Mouse (Mus musculus): ENCODE measurements around the gene Rhof. TPM values are rescaled to one million over a fixed set of nuclear protein-coding genes. Genes with fewer than 3 reads are reported as not detected.

Rhof gene
- polyA plus RNA-seq, 1 experiment from 2014 or later: 1.2 TPM

- Histone ChIP-seq H3K4me3 (no peak overlapping the region), H3K27ac (replicated peaks) (no peak overlapping the region), H3K4me1 (peaks cover 12% of the 10 kb centered on the region), H3K36me3 (replicated peaks) (no peaks in the 10 kb centered on the region; the same call in 1 of the 2 replicates), H3K27me3 (replicated peaks; ENCODE audit: low read depth, poor library complexity, severe bottlenecking) (no peaks in the 10 kb centered on the region), H3K9me3 (no peaks in the 10 kb centered on the region)
- 94% methylated on average over 2 of the region's 2 CpGs for WGBS
- no peak for DNase-seq (ENCODE audit: low spot score)
Observed at GRCm38 (mm10) chr5:123086501-123086900, 46.0 kb downstream of the Rhof start.

DNA sequence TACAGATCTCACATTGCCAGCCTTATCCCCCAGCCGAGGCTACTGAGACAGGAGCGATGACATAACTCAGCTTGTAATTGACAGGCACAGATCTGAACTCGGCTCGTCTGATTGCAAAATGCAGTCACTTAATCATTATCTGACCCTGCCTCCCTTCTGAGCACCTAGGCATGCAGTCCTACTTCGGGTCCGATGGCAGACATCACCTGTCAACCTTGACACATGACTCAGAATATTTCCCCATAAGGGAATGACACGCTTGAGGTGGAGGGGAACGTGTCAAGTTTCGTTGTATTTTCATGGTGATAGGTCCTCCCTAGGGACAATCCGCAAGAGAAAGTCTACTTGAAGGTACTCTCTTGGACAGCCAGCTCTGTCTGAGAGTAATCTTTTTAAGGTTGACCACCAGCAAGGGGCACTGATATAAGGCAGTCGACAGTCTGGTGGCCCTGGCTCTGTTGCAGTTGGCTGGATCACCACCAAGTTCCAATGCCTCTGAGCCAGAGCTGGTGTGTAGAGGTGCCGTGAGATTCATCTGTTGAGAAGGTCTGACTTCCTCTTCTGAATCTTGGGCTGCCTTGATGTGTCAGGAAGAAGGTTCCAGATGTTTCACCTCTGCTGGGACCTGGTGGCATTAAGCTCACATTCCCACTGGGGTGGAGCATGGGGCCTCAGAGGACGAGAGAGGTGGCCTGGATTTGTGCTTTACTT, 49.0 kb downstream of the Rhof start:
- peaks cover 4% of the 10 kb centered on the region; the same call in 1 of the 2 replicates for H3K36me3 ChIP-seq (replicated peaks)
- H3K27me3 ChIP-seq (replicated peaks; ENCODE audit: low read depth, poor library complexity, severe bottlenecking): no peaks in the 10 kb centered on the region
- peaks cover 6% of the 10 kb centered on the region; the same call in 1 of the 2 replicates for H3K9me3 ChIP-seq
- DNase-seq (ENCODE audit: low spot score): no peak
- H3K27ac ChIP-seq (replicated peaks): no peak overlapping the region
- H3K4me1 ChIP-seq: peaks cover 11% of the 10 kb centered on the region
- H3K4me3 ChIP-seq: no peak overlapping the region
- 82% methylated on average over 13 of the region's 13 CpGs for WGBS

- Histone ChIP-seq H3K4me3 (no peak overlapping the region), H3K9me3 (peaks cover 6% of the 10 kb centered on the region; the same call in 1 of the 2 replicates), H3K27ac (replicated peaks) (no peak overlapping the region), H3K4me1 (peaks cover 34% of the 10 kb centered on the region), H3K36me3 (replicated peaks) (peaks cover 4% of the 10 kb centered on the region; the same call in 1 of the 2 replicates), H3K27me3 (replicated peaks; ENCODE audit: low read depth, poor library complexity, severe bottlenecking) (0 out of 2 replicates have a peak, but pooled peaks cover 11% of the 10 kb centered on the region)
- WGBS: 94% methylated on average over 13 of the region's 13 CpGs
- DNase-seq (ENCODE audit: low spot score): no peak
Observed at GRCm38 (mm10) chr5:123080510-123080909, 52.0 kb downstream of the Rhof start.

DNA sequence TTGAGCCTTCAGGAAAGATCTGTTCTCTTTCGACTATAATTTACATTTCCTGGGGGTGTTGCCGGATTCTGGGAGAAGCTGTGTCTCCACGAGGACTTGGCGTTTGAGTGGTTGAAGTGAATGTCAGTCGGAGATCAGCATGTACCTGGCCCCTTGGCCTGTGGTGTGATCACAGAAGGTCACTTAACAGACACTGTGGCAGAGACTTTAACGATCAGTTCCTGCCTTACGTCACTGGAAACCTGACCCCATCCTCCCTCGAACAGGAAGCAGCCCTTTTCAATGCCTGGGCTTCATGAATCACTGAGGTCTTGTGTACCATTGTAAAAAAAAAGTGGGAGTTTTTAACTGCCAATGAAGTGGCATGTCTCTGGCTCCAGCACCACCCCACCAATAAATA, 52.5 kb downstream of the Rhof start:
- WGBS: 63% methylated on average over 8 of the region's 8 CpGs
- H3K27me3 ChIP-seq (replicated peaks; ENCODE audit: low read depth, poor library complexity, severe bottlenecking): 0 out of 2 replicates have a peak, but pooled peaks cover 11% of the 10 kb centered on the region
- peaks cover 4% of the 10 kb centered on the region; the same call in 1 of the 2 replicates for H3K36me3 ChIP-seq (replicated peaks)
- DNase-seq (ENCODE audit: low spot score): peak; percentile 34
- H3K4me3 ChIP-seq: no peak overlapping the region
- no peak overlapping the region for H3K27ac ChIP-seq (replicated peaks)
- peaks cover 38% of the 10 kb centered on the region for H3K4me1 ChIP-seq
- peaks cover 6% of the 10 kb centered on the region; the same call in 1 of the 2 replicates for H3K9me3 ChIP-seq

- WGBS: 84% methylated on average over 1 of the region's 1 CpGs
- H3K4me1 ChIP-seq: peaks cover 38% of the 10 kb centered on the region
- no peak for DNase-seq (ENCODE audit: low spot score)
- H3K36me3 ChIP-seq (replicated peaks): peaks cover 4% of the 10 kb centered on the region; the same call in 1 of the 2 replicates
- no peak overlapping the region for H3K27ac ChIP-seq (replicated peaks)
- no peak overlapping the region for H3K4me3 ChIP-seq
- 0 out of 2 replicates have a peak, but pooled peaks cover 11% of the 10 kb centered on the region for H3K27me3 ChIP-seq (replicated peaks; ENCODE audit: low read depth, poor library complexity, severe bottlenecking)
- peaks cover 6% of the 10 kb centered on the region; the same call in 1 of the 2 replicates for H3K9me3 ChIP-seq
Observed at GRCm38 (mm10) chr5:123079568-123079967, 52.9 kb downstream of the Rhof start.

DNA sequence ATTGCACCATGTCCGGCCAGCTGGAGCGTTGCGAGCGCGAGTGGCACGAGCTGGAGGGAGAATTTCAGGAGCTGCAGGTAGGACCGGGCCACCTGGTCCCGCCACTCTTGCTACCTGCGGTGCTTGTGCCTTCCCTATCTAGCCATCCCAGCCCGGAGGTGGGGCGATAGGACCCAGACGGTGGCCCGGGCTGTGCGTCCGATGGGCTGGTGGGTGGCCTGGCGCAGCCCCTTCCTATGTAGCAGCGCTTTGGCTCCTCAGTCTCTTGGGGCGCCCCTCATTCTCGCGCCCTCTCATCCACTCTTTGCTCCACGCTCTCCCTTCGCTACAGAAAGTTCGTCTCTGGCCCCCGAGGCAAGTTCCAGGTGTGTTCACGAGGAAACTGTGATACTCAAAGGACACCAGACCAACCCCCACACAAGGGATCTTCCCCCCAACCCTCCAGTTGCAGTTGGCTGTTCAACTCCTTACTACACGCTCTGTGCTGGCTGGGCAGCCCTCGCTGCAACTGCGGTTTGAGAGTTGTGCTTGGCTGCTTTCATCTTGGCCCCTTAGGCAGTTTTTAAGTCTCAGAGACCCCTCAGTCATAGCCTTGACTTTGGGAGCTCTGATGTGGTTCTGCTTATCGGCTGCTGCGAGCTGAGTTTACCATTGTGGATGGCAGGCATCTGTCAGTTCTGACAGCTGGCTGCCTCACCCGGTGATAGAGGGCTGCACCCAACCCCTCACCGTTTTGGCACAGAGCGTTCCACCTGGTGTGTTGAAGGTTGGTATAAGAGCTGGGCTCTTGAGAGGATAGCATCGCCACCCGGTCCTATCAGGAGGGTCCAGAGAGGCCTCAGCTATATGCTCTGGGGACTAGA, 55.8 kb downstream of the Rhof start:
- 5% methylated on average over 35 of the region's 35 CpGs for WGBS
- DNase-seq (ENCODE audit: low spot score): peak; percentile 75
- Histone ChIP-seq H3K27me3 (replicated peaks; ENCODE audit: low read depth, poor library complexity, severe bottlenecking) (0 out of 2 replicates have a peak, but pooled peaks cover 11% of the 10 kb centered on the region), H3K27ac (replicated peaks) (peak overlapping the region; percentile 82), H3K9me3 (peaks cover 6% of the 10 kb centered on the region; the same call in 1 of the 2 replicates), H3K36me3 (replicated peaks) (peaks cover 4% of the 10 kb centered on the region; the same call in 1 of the 2 replicates), H3K4me1 (peaks cover 31% of the 10 kb centered on the region), H3K4me3 (peak overlapping the region; percentile 89)

DNA sequence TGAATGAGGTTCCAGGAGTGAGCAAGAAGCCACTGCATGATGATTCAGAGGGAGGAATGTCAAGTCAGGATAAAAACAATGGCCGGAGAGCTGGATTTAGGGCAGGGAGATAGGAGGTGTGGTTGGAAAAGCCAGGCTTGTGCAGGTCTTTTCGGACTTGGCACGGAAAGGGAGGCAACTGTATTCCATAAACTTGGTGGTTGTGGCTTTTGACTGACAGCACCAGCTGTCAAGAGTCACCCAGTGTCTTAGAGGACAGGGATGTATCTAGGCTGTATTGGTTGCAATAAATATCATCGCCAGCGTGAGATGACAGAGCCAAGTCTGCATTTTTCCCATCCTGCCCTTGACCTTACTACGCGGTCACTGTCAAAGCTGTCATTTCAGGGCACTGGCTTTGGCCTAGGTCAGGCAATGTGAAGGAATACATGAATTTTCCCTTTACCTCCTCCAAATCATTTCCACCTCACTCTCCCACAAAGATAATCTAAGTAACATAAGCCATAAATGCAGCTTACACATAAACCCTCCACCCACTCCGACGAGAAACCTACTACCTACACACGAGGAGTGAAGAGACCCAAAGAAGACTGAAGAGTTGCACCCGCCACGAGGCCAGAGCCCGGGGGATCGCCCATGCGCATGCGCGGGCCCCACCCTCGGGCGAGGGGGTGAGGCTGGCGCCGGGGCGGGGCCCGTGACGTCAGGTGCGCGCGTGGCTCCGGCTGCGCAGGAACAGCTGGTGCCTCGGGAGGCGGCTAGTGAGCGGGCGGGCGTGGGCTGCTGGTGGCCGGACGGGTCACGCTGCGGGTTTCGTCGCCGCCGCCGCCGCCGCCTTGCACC, 56.7 kb downstream of the Rhof start:
- peaks cover 31% of the 10 kb centered on the region for H3K4me1 ChIP-seq
- H3K27me3 ChIP-seq (replicated peaks; ENCODE audit: low read depth, poor library complexity, severe bottlenecking): 0 out of 2 replicates have a peak, but pooled peaks cover 11% of the 10 kb centered on the region
- DNase-seq (ENCODE audit: low spot score): peak; percentile 95
- H3K27ac ChIP-seq (replicated peaks): peak overlapping the region; percentile 82
- H3K4me3 ChIP-seq: peak overlapping the region; percentile 89
- 9% methylated on average over 45 of the region's 45 CpGs for WGBS
- H3K36me3 ChIP-seq (replicated peaks): peaks cover 2% of the 10 kb centered on the region; the same call in 1 of the 2 replicates
- H3K9me3 ChIP-seq: peaks cover 4% of the 10 kb centered on the region; the same call in 1 of the 2 replicates

DNA sequence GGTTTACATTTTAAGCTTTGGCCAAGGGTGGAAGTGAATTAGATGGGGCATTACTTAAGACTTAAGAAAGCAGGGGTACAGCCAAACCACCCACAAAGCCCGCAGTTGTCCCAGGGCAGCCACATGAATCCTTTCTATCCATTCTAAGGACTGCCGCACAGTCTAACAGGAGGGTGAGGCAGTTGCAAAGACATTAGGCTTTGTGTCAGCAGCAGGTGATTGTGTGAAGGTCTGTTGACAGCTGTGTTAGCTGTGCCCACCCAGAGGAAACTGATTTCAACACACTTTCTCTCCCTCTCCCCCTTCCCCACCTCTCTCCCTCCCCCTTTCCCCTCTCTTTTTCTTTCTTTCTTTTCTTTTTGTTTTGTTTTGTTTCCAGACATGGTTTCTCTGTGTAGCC, 63.8 kb downstream of the Rhof start:
- Histone ChIP-seq H3K4me1 (0 out of 2 replicates have a peak, but pooled peaks cover 3% of the 10 kb centered on the region), H3K27me3 (replicated peaks; ENCODE audit: low read depth, poor library complexity, severe bottlenecking) (no peaks in the 10 kb centered on the region), H3K27ac (replicated peaks) (no peak overlapping the region), H3K4me3 (no peak overlapping the region), H3K36me3 (replicated peaks) (no peaks in the 10 kb centered on the region), H3K9me3 (no peaks in the 10 kb centered on the region)
- 95% methylated on average over 2 of the region's 2 CpGs for WGBS
- no peak for DNase-seq (ENCODE audit: low spot score)

GRCm38 (mm10) chr5:123068115-123068514, 64.4 kb downstream of the Rhof start, which contains the start of gene Tmem120b:
Gene Tmem120b, plus strand, starts transcription at chr5:123068415.
- 87% methylated on average over 12 of the region's 12 CpGs for WGBS
- H3K27ac ChIP-seq (replicated peaks): no peak within 1 kb of the TSS

DNA sequence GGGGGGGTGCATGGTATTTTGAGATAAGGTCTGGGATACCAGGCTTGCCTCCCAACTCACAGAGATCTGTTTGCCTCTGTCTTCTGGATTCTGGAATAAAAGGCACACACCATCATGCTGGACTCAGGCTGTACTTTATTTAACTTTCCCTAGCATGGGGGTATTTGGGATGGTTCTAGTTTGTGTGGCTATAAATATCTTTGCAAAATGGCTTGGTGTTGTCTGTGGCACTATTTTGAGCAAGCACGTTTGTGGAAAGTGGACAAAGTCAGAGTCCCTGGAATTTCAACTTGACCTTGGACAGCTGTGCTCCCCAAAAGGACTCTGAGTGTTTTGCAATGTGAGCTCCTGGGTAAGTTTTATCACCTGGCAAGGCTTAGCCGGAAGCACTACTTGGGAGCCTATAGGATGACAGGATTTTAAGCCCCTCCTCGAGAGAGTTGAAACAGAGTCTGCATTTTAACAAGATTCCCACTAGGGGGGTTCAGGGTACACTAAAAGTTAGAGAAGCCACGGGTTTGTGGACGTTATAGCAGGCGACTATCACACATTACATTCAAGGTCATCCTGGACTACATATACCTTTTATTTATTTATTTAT, 65.0 kb downstream of the Rhof start:
- Histone ChIP-seq H3K27ac (replicated peaks) (no peak overlapping the region), H3K36me3 (replicated peaks) (no peaks in the 10 kb centered on the region), H3K27me3 (replicated peaks; ENCODE audit: low read depth, poor library complexity, severe bottlenecking) (no peaks in the 10 kb centered on the region), H3K4me3 (no peak overlapping the region), H3K9me3 (no peaks in the 10 kb centered on the region), H3K4me1 (0 out of 2 replicates have a peak, but pooled peaks cover 3% of the 10 kb centered on the region)
- 32% methylated on average over 6 of the region's 6 CpGs for WGBS
- no peak for DNase-seq (ENCODE audit: low spot score)

More at GRCm38 (mm10) chr5:123068115-123068514, 64.4 kb downstream of the Rhof start, which contains the start of gene Tmem120b:
- DNase-seq (ENCODE audit: low spot score): no peak
- Histone ChIP-seq H3K4me1 (0 out of 2 replicates have a peak, but pooled peaks cover 3% of the 10 kb centered on the region), H3K27me3 (replicated peaks; ENCODE audit: low read depth, poor library complexity, severe bottlenecking) (no peaks in the 10 kb centered on the region), H3K4me3 (no peak within 1 kb of the TSS), H3K9me3 (no peaks in the 10 kb centered on the region), H3K36me3 (replicated peaks) (no peaks in the 10 kb centered on the region)

GRCm38 (mm10) chr5:123064207-123064606, 68.3 kb downstream of the Rhof start:
- no peaks in the 10 kb centered on the region for H3K27me3 ChIP-seq (replicated peaks; ENCODE audit: low read depth, poor library complexity, severe bottlenecking)
- H3K36me3 ChIP-seq (replicated peaks): no peaks in the 10 kb centered on the region
- no peaks in the 10 kb centered on the region for H3K9me3 ChIP-seq
- no peak overlapping the region for H3K4me3 ChIP-seq
- H3K4me1 ChIP-seq: peaks cover 17% of the 10 kb centered on the region
- DNase-seq (ENCODE audit: low spot score): peak; percentile 46
- 32% methylated on average over 6 of the region's 6 CpGs for WGBS
- H3K27ac ChIP-seq (replicated peaks): no peak overlapping the region

Measured in embryonic facial prominence, embryonic 10.5 days (tissue).